Mouse (Mus musculus) kidney, adult 11 months (tissue): Measurements from ENCODE around the gene Frmd8.
"Not testable (repeated sequence)": the region's sequence is repeated elsewhere in the genome, so short reads cannot be mapped to it uniquely, and the experiment has no call there.

Source experiments
- DNase-seq: peaks from one replicate; pipeline ENCODE4 v3.0.0; 2022

The Frmd8 gene

GRCm38 (mm10) chr19:5824043-5824825 is 50.8 kb downstream of the Frmd8 start:
- peak; percentile 61 for DNase-seq

GRCm38 (mm10) chr19:5823266-5823839 is 51.7 kb downstream of the Frmd8 start:
- no peak for DNase-seq

- no peak for DNase-seq
Measured at GRCm38 (mm10) chr19:5822834-5823205, 52.3 kb downstream of the Frmd8 start.

- DNase-seq, result no peak
Measured at GRCm38 (mm10) chr19:5822174-5822833, 52.8 kb downstream of the Frmd8 start.

GRCm38 (mm10) chr19:5821847-5822173 is 53.3 kb downstream of the Frmd8 start:
- DNase-seq, result no peak

GRCm38 (mm10) chr19:5819549-5819948 is 55.5 kb downstream of the Frmd8 start:
- DNase-seq, result peak; percentile 86

GRCm38 (mm10) chr19:5818590-5818977 is 56.5 kb downstream of the Frmd8 start:
- DNase-seq, result no peak

GRCm38 (mm10) chr19:5817703-5818589 is 57.1 kb downstream of the Frmd8 start:
- DNase-seq, result peak; percentile 83

GRCm38 (mm10) chr19:5815928-5816327 is 59.1 kb downstream of the Frmd8 start:
- peak; percentile 85 for DNase-seq

GRCm38 (mm10) chr19:5815010-5815409 is 60.1 kb downstream of the Frmd8 start:
- no peak for DNase-seq

GRCm38 (mm10) chr19:5814048-5814447 is 61.0 kb downstream of the Frmd8 start:
- not testable (repeated sequence) for DNase-seq

- no peak for DNase-seq
Measured at GRCm38 (mm10) chr19:5813567-5813966, 61.5 kb downstream of the Frmd8 start.

- DNase-seq, result peak; percentile 94
Measured at GRCm38 (mm10) chr19:5811771-5812504, 63.1 kb downstream of the Frmd8 start.

GRCm38 (mm10) chr19:5810840-5811563 is 64.1 kb downstream of the Frmd8 start:
- no peak for DNase-seq

GRCm38 (mm10) chr19:5810103-5810839 is 64.8 kb downstream of the Frmd8 start:
- peak; percentile 83 for DNase-seq

GRCm38 (mm10) chr19:5809712-5810089 is 65.4 kb downstream of the Frmd8 start:
- no peak for DNase-seq

GRCm38 (mm10) chr19:5808955-5809711 is 65.9 kb downstream of the Frmd8 start:
- no peak for DNase-seq

- DNase-seq, result no peak
Measured at GRCm38 (mm10) chr19:5807740-5808139, 67.3 kb downstream of the Frmd8 start.

GRCm38 (mm10) chr19:5806809-5807205 is 68.3 kb downstream of the Frmd8 start:
- no peak for DNase-seq
